Mouse (Mus musculus) embryonic facial prominence, embryonic 12.5 days (tissue): ENCODE measurements around the gene Sh3bgrl3. TPM values are rescaled to one million over a fixed set of nuclear protein-coding genes. Genes with fewer than 3 reads are reported as not detected.

Experiments
- ATAC-seq: fragments of 200-750 bp; cut with Nextera tagmentation; 2 replicates; pipeline ENCODE4 v1.8.0; 2017; ENCODE audit not compliant: insufficient number of reproducible peaks, insufficient read depth, low FRiP score, low TSS enrichment
- H3K27ac ChIP-seq: fragments of 300-500 bp; sonication (generic); 2 replicates; pipeline ENCODE4 v1.5.1; 2016; ENCODE audit warnings: mild to moderate bottlenecking
- H3K27me3 ChIP-seq: fragments of 300-500 bp; sonication (generic); 2 replicates; pipeline ENCODE4 v1.6.1; 2016; ENCODE audit warnings: mild to moderate bottlenecking, moderate library complexity
- H3K36me3 ChIP-seq: fragments of 300-500 bp; sonication (generic); 2 replicates; pipeline ENCODE4 v1.6.1; 2016; ENCODE audit warnings: mild to moderate bottlenecking
- H3K4me1 ChIP-seq: fragments of 300-500 bp; sonication (generic); 2 replicates; pipeline ENCODE4 v1.6.1; 2016
- H3K4me2 ChIP-seq: fragments of 300-500 bp; sonication (generic); replicated peaks from 2 replicates; pipeline ENCODE4 v1.6.1; 2016; ENCODE audit warnings: mild to moderate bottlenecking, moderate library complexity
- H3K4me3 ChIP-seq: fragments of 300-500 bp; sonication (generic); 2 replicates; pipeline ENCODE4 v1.5.1; 2016; ENCODE audit warnings: mild to moderate bottlenecking
- H3K9ac ChIP-seq: fragments of 300-500 bp; sonication (generic); 2 replicates; pipeline ENCODE4 v1.6.1; 2016; ENCODE audit warnings: mild to moderate bottlenecking, moderate library complexity
- H3K9me3 ChIP-seq: fragments of 300-500 bp; sonication (generic); 2 replicates; pipeline ENCODE4 v1.6.1; 2016; ENCODE audit warnings: mild to moderate bottlenecking, moderate library complexity
- WGBS: fragments of 180-500 bp; shearing (Covaris S2); methylation state at CpG from one replicate; pipeline ENCODE4 v1.1.7; 2016; 5-methylcytosine and 5-hydroxymethylcytosine counted together
- polyA plus RNA-seq: library from polyadenylated mRNA; unstranded; fragments of >200 nt; fragmentation: Nextera tagmentation; extraction: Ambion mirVana; gene quantifications from 2 replicates; pipeline ENCODE4 v1.2.1, GENCODE M21; 2016

Sh3bgrl3 gene
- polyA plus RNA-seq, 1 experiment from 2014 or later = 345 TPM

DNA sequence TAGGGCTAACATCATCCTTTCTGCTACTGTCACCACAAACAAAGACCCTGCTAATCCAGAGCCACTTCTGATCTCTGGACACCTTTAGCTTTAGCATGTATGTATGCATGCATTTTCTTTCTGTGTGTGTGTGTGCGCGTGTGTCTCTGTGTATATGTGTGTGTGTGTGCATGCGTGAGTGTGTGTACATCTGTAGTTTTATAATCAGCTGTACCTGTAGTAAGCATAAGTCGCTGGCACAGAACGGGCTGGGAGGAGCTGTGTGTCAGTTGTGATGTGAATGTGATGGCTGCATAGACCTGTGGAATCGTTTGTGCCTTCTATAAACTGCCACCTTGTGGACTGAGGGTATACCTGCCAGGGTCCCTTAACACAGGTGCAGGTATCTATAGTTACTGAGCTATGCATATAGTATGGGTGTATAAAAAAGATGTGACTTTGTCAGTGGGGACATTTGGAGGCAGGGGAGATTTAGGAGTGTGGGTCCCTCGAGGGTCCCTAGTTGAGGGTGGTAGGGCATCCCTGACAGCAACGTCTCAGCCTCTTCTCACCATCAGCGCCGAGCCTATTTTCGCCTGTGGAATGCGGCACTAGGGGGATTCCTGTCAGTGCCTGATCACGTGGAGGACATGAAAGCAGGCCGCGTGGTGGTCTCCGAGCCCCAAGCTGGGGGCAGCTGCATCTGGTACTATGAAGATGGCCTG is 37.9 kb downstream of the Sh3bgrl3 start:
- Histone ChIP-seq H3K4me2 (no peak overlapping the region), H3K27me3 (no peaks in the 10 kb centered on the region), H3K9me3 (no peaks in the 10 kb centered on the region), H3K9ac (no peak overlapping the region), H3K36me3 (no peaks in the 10 kb centered on the region), H3K4me3 (no peak overlapping the region), H3K4me1 (no peaks in the 10 kb centered on the region), H3K27ac (no peak overlapping the region)
- 74% methylated on average over 16 of the region's 16 CpGs for WGBS
- no peak for ATAC-seq

GRCm38 (mm10) chr4:134089029-134089428 is 39.6 kb downstream of the Sh3bgrl3 start:
- Histone ChIP-seq H3K4me3 (no peak overlapping the region), H3K27me3 (no peaks in the 10 kb centered on the region), H3K9me3 (no peaks in the 10 kb centered on the region), H3K36me3 (no peaks in the 10 kb centered on the region), H3K9ac (no peak overlapping the region), H3K4me2 (no peak overlapping the region), H3K4me1 (no peaks in the 10 kb centered on the region), H3K27ac (no peak overlapping the region)
- no peak for ATAC-seq
- 81% methylated on average over 9 of the region's 9 CpGs for WGBS

- no peak overlapping the region for H3K27ac ChIP-seq
- H3K36me3 ChIP-seq = no peaks in the 10 kb centered on the region
- H3K4me2 ChIP-seq = no peak overlapping the region
- H3K4me1 ChIP-seq = peaks cover 1% of the 10 kb centered on the region; the same call in 1 of the 2 replicates
- 32% methylated on average over 7 of the region's 7 CpGs for WGBS
- peaks cover 1% of the 10 kb centered on the region; the same call in 1 of the 2 replicates for H3K27me3 ChIP-seq
- no peak overlapping the region for H3K4me3 ChIP-seq
- H3K9ac ChIP-seq = no peak overlapping the region
- no peaks in the 10 kb centered on the region for H3K9me3 ChIP-seq
- no peak; the same call in 1 of the 2 replicates for ATAC-seq
Observed at GRCm38 (mm10) chr4:134087412-134087811, 41.2 kb downstream of the Sh3bgrl3 start.

- no peak overlapping the region for H3K4me3 ChIP-seq
- H3K9me3 ChIP-seq = no peaks in the 10 kb centered on the region
- no peaks in the 10 kb centered on the region for H3K36me3 ChIP-seq
- WGBS = 86% methylated on average over 4 of the region's 4 CpGs
- no peak overlapping the region for H3K27ac ChIP-seq
- H3K27me3 ChIP-seq = peaks cover 18% of the 10 kb centered on the region
- no peak overlapping the region for H3K4me2 ChIP-seq
- H3K9ac ChIP-seq = no peak overlapping the region
- H3K4me1 ChIP-seq = peaks cover 12% of the 10 kb centered on the region
- no peak for ATAC-seq
Observed at GRCm38 (mm10) chr4:134084999-134085398, 43.6 kb downstream of the Sh3bgrl3 start.

- H3K4me1 ChIP-seq = peaks cover 12% of the 10 kb centered on the region
- H3K4me2 ChIP-seq = peak overlapping the region; percentile 87
- H3K36me3 ChIP-seq = no peaks in the 10 kb centered on the region
- H3K27me3 ChIP-seq = peaks cover 18% of the 10 kb centered on the region
- no peak overlapping the region for H3K27ac ChIP-seq
- peak overlapping the region; percentile 44 for H3K4me3 ChIP-seq
- ATAC-seq = no peak
- no peaks in the 10 kb centered on the region for H3K9me3 ChIP-seq
- H3K9ac ChIP-seq = no peak overlapping the region
- WGBS = 15% methylated on average over 7 of the region's 7 CpGs
Observed at GRCm38 (mm10) chr4:134082460-134082859, 46.1 kb downstream of the Sh3bgrl3 start.

DNA sequence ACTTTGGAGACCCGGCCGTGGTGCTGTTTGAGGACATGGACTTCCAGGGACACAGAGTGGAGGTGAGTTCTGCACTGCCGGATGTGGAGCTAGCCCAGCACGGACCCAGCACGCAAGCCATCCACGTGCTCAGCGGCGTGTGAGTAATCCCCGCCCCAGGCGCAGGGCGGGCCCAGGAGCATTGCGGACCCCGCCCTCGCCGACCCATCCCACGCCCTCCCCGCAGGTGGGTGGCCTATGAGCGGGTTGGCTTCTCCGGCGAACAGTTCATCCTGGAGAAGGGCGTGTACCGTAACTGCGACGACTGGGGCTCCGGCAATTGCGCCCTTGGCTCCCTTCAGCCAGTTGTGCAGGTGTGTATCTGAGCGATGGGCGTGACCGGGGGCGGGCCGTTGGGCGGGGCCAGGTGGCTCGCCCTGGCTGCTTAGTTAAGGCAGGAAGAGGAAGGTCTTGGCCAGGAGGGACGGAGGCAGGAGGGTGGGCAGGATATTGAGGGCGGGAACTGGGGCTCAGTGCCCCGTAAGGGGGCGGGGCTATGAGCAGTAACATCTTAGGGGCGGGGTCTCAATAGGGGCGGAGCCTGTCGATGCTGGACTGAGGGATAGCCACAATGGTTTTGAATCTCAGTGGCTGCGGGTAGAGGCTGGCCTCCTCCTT is 46.7 kb downstream of the Sh3bgrl3 start:
- peak; percentile 82 for ATAC-seq
- under 1% methylated on average over 39 of the region's 41 CpGs for WGBS
- no peak overlapping the region for H3K9ac ChIP-seq
- peaks cover 12% of the 10 kb centered on the region for H3K4me1 ChIP-seq
- no peaks in the 10 kb centered on the region for H3K36me3 ChIP-seq
- H3K27me3 ChIP-seq = peaks cover 18% of the 10 kb centered on the region
- no peak overlapping the region for H3K27ac ChIP-seq
- peak overlapping the region; percentile 44 for H3K4me3 ChIP-seq
- H3K4me2 ChIP-seq = peak overlapping the region; percentile 87
- H3K9me3 ChIP-seq = no peaks in the 10 kb centered on the region

- H3K27me3 ChIP-seq = peaks cover 18% of the 10 kb centered on the region
- H3K27ac ChIP-seq = no peak overlapping the region
- H3K9ac ChIP-seq = no peak overlapping the region
- no peaks in the 10 kb centered on the region for H3K36me3 ChIP-seq
- 83% methylated on average over 4 of the region's 4 CpGs for WGBS
- ATAC-seq = no peak
- H3K4me2 ChIP-seq = no peak overlapping the region
- H3K4me3 ChIP-seq = no peak overlapping the region
- no peaks in the 10 kb centered on the region for H3K9me3 ChIP-seq
- H3K4me1 ChIP-seq = peaks cover 12% of the 10 kb centered on the region
Observed at GRCm38 (mm10) chr4:134080674-134081073, 47.9 kb downstream of the Sh3bgrl3 start.

DNA sequence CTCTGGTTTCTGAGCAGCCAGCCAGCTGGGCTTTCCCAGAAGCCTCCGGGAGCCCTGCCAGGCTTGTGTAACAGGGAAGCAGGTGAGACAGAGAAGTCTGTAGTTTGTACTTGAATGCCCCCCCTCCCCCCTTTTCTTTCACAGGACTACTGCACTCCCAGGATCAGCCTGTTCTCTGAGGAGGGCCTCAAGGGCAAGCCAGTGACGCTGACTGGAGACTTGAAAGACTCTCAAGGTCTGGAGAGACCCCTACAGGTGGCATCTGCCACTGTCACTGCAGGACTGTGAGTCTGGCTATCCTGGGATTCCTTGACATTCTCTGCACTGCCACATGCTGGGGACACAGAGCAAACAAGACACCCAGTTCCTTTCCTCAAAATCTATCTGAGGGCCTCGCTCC is 49.9 kb downstream of the Sh3bgrl3 start:
- no peak overlapping the region for H3K9ac ChIP-seq
- 16% methylated on average over 3 of the region's 3 CpGs for WGBS
- H3K36me3 ChIP-seq = no peaks in the 10 kb centered on the region
- no peak overlapping the region for H3K4me2 ChIP-seq
- no peaks in the 10 kb centered on the region for H3K9me3 ChIP-seq
- ATAC-seq = no peak
- H3K27me3 ChIP-seq = peaks cover 18% of the 10 kb centered on the region
- no peak overlapping the region for H3K27ac ChIP-seq
- no peak overlapping the region for H3K4me3 ChIP-seq
- H3K4me1 ChIP-seq = peaks cover 12% of the 10 kb centered on the region

Other genes with a start within 250 kb of the Sh3bgrl3 start
- gene Rps6ka1, start 241.0 kb downstream of the Sh3bgrl3 start, polyA plus RNA-seq = 50.8 and 52.0 TPM in 2 replicates
- gene Hmgn2, start 160.1 kb downstream of the Sh3bgrl3 start, polyA plus RNA-seq = 2,853 and 3,017 TPM in 2 replicates
- 45.3 and 50.3 TPM in 2 replicates for gene Dhdds, start 127.9 kb downstream of the Sh3bgrl3 start, polyA plus RNA-seq
- 0.50 and 0.67 TPM in 2 replicates for gene Lin28a, start 109.9 kb downstream of the Sh3bgrl3 start, polyA plus RNA-seq
- gene Zfp683, start 75.0 kb downstream of the Sh3bgrl3 start, polyA plus RNA-seq = not detected in 2 replicates
- 2.9 and 4.0 TPM in 2 replicates for gene Crybg2, start 68.0 kb downstream of the Sh3bgrl3 start, polyA plus RNA-seq
- gene Cd52, start 33.7 kb downstream of the Sh3bgrl3 start, polyA plus RNA-seq = 8.0 and 8.3 TPM in 2 replicates
- 10.4 and 11.5 TPM in 2 replicates for gene Ubxn11, start 26.2 kb downstream of the Sh3bgrl3 start, polyA plus RNA-seq
- gene Cep85, start 58.3 kb upstream of the Sh3bgrl3 start, polyA plus RNA-seq = 32.0 and 34.9 TPM in 2 replicates
- not detected in 2 replicates for gene Gm7534, start 74.2 kb upstream of the Sh3bgrl3 start, polyA plus RNA-seq
- gene Catsper4, start 98.6 kb upstream of the Sh3bgrl3 start, polyA plus RNA-seq = 0.15 TPM in 1 of 2 replicates, not detected in the other
- 2.1 and 2.5 TPM in 2 replicates for gene Cnksr1, start 109.6 kb upstream of the Sh3bgrl3 start, polyA plus RNA-seq
- gene E130218I03Rik, start 114.9 kb upstream of the Sh3bgrl3 start, polyA plus RNA-seq = 1.4 and 1.7 TPM in 2 replicates
- 19.5 and 19.8 TPM in 2 replicates for gene Zfp593, start 116.8 kb upstream of the Sh3bgrl3 start, polyA plus RNA-seq
- not detected in 2 replicates for gene Gm30191, start 118.1 kb upstream of the Sh3bgrl3 start, polyA plus RNA-seq
- gene Grrp1, start 125.3 kb upstream of the Sh3bgrl3 start, polyA plus RNA-seq = 6.3 and 6.4 TPM in 2 replicates
- 22.6 and 24.8 TPM in 2 replicates for gene Pdik1l, start 159.1 kb upstream of the Sh3bgrl3 start, polyA plus RNA-seq
- 1.2 and 2.6 TPM in 2 replicates for gene Trim63, start 186.3 kb upstream of the Sh3bgrl3 start, polyA plus RNA-seq
- 0.05 and 0.20 TPM in 2 replicates for gene Slc30a2, start 214.4 kb upstream of the Sh3bgrl3 start, polyA plus RNA-seq